8 mouse cellular contexts compared by ENCODE assay signal in genomic region chr12:112542920-112543300, GRCm38 (mm10). TPM values are rescaled to one million over a fixed set of nuclear protein-coding genes. Genes with fewer than 3 reads are reported as not detected.
A peak's percentile ranks its signal among the peaks of the same experiment; 100 is the strongest.
DNase-seq lines count a peak whose midpoint lies in the region; ATAC-seq and TF ChIP-seq lines count a peak whose summit lies in the region.

No protein-coding gene starts in this region.

- no peaks in the 10 kb centered on the region for H3K9me3 ChIP-seq in hindbrain, postnatal 0 days (ENCODE audit: low read length)

- H3K27me3 ChIP-seq in hindbrain, postnatal 0 days (ENCODE audit: insufficient read depth, low read length) = no peaks in the 10 kb centered on the region

- no peak overlapping the region; the same call in 1 of the 2 replicates for H3K9ac ChIP-seq in hindbrain, postnatal 0 days (replicated peaks; ENCODE audit: low read length)

- ATAC-seq in hindbrain, postnatal 0 days = peak; percentile 73

- H3K4me3 ChIP-seq in gastrocnemius, adult 2 months = no peak overlapping the region
- H3K4me3 ChIP-seq in hindbrain, postnatal 0 days (ENCODE audit: low read length) = no peak overlapping the region

- no peak overlapping the region for H3K27ac ChIP-seq in gastrocnemius, adult 2 months
- peak overlapping the region; percentile 16; the same call in 1 of the 2 replicates for H3K27ac ChIP-seq in hindbrain, postnatal 0 days

- H3K4me2 ChIP-seq in hindbrain, postnatal 0 days (ENCODE audit: low read depth, low read length) = no peak overlapping the region

- intact Hi-C loops in gastrocnemius, adult 2 months (cut with DNase I) = loop anchor here (1.0 to 5.0 kb wide), 5 partner anchors 44 to 430 kb away; no protein-coding TSS in a partner anchor

- H3K36me3 ChIP-seq in hindbrain, postnatal 0 days (ENCODE audit: insufficient read depth, low read length) = no peaks in the 10 kb centered on the region

- TF ChIP-seq CTCF in gastrocnemius, adult 2 months (IDR thresholded peaks at IDR 0.05) = no peak; the same call in 1 of the 2 replicates
- peak; percentile 99 for TF ChIP-seq CTCF in hindbrain, postnatal 0 days (IDR thresholded peaks at IDR 0.05; ENCODE audit: low read depth)

- DNase-seq in T-cell, adult 2 months (ENCODE audit: low spot score) = peak; percentile 65
- DNase-seq in cerebellum, postnatal 36 days = peak; percentile 88 to 89
- DNase-seq in gastrocnemius, adult 2 months = peak; percentile 91
- DNase-seq in hindbrain, postnatal 0 days (ENCODE audit: low spot score) = peak; percentile 95
- DNase-seq in left cerebral cortex, adult 11 months (ENCODE audit: low spot score) = peak; percentile 80
- DNase-seq in lung, postnatal 4 days = peak; percentile 80 to 88
- DNase-seq in right cerebral cortex, adult 18-20 months = peak; percentile 89
- peak; percentile 79 to 87 for DNase-seq in urinary bladder, adult 18-20 months (ENCODE audit: low spot score in 2 of 2)

- WGBS in hindbrain, postnatal 0 days = under 1% methylated on average over 11 of the region's 11 CpGs

- H3K4me1 ChIP-seq in hindbrain, postnatal 0 days (ENCODE audit: insufficient read depth, low read length) = peaks cover 19% of the 10 kb centered on the region; the same call in 1 of the 2 replicates

RNA-seq across cellular contexts. Expression of gene Tmem179, which starts 26.4 kb away (rescaled TPM):
- not detected for total RNA-seq in gastrocnemius, adult 2 months (2021)
- 134 and 141 TPM in 2 replicates for total RNA-seq in hindbrain, postnatal 0 days (2014; rRNA removed)
- polyA plus RNA-seq in hindbrain, postnatal 0 days (2015; fragmentation: Nextera tagmentation; extraction: Ambion mirVana) = 94.1 and 96.2 TPM in 2 replicates

RNA-seq across cellular contexts. Expression of gene Inf2, which starts 45.7 kb away (rescaled TPM):
- total RNA-seq in gastrocnemius, adult 2 months (2021) = 10 to 100 TPM in 1 of 2 experiments, 1 to 10 TPM in 1; 8.2 to 13.0 TPM
- 5.9 and 6.3 TPM in 2 replicates for total RNA-seq in hindbrain, postnatal 0 days (2014; rRNA removed)
- 0.96 and 1.4 TPM in 2 replicates for polyA plus RNA-seq in hindbrain, postnatal 0 days (2015; fragmentation: Nextera tagmentation; extraction: Ambion mirVana)

RNA-seq across cellular contexts. Expression of gene A530016L24Rik, which starts 53.7 kb away (rescaled TPM):
- 1 to 10 TPM in 1 of 2 experiments, under 1 TPM in 1; 0.48 to 1.9 TPM for total RNA-seq in gastrocnemius, adult 2 months (2021)
- total RNA-seq in hindbrain, postnatal 0 days (2014; rRNA removed) = not detected in 2 replicates
- polyA plus RNA-seq in hindbrain, postnatal 0 days (2015; fragmentation: Nextera tagmentation; extraction: Ambion mirVana) = 0.11 TPM in 1 of 2 replicates, not detected in the other

Comparison
In these comparisons a context has a peak if more than half of its experiments do, and no peak if none do; other contexts are left out.
1. RNA of gene Tmem179, which starts 26.4 kb away (total RNA-seq): 134 to 141 TPM in hindbrain, postnatal 0 days; not detected in gastrocnemius, adult 2 months; every median in the first group is over 100 times any median in the second.
2. Peak in every context shown above with its lines, with median percentiles within 50 percentile points of each other: DNase-seq.